Comparison of ENCODE assay signal across 11 mouse cellular contexts in genomic region chr14:29017883-29018282, GRCm38 (mm10). TPM values are rescaled to one million over a fixed set of nuclear protein-coding genes. Genes with fewer than 3 reads are reported as not detected.
DNase-seq lines count a peak whose midpoint lies in the region; ATAC-seq and TF ChIP-seq lines count a peak whose summit lies in the region.
"Had no signal": no experiment of that assay in that cellular context is flagged by ENCODE, and none has a peak within 500 bp of the region (broad histone marks: within the 10 kb centered on the region; RNA-seq: fewer than 3 reads in every experiment).

Gene Lrtm1, plus strand, starts transcription at chr14:29018208.

- H3K9me3 ChIP-seq in embryonic facial prominence, embryonic 11.5 days (replicated peaks; ENCODE audit: control insufficient read depth, low read length) = no peaks in the 10 kb centered on the region
- H3K9me3 ChIP-seq in heart, embryonic 14.5 days (ENCODE audit: control insufficient read depth, low read length) = no peaks in the 10 kb centered on the region
- H3K9me3 ChIP-seq in midbrain, embryonic 13.5 days = no peaks in the 10 kb centered on the region

- ATAC-seq in embryonic facial prominence, embryonic 11.5 days (replicated peaks; ENCODE audit: insufficient number of reproducible peaks, low FRiP score, low TSS enrichment, low read depth) = no peak
- peak; percentile 91 for ATAC-seq in heart, embryonic 14.5 days (ENCODE audit: insufficient number of reproducible peaks, insufficient read depth, low FRiP score, low read depth)
- peak; percentile 53; the same call in 1 of the 2 replicates for ATAC-seq in midbrain, embryonic 13.5 days

- no peaks in the 10 kb centered on the region for H3K36me3 ChIP-seq in embryonic facial prominence, embryonic 11.5 days (replicated peaks; ENCODE audit: control insufficient read depth, insufficient read depth, low read depth, low read length)
- H3K36me3 ChIP-seq in heart, embryonic 14.5 days (ENCODE audit: control insufficient read depth, insufficient read depth, low read length) = no peaks in the 10 kb centered on the region
- H3K36me3 ChIP-seq in midbrain, embryonic 13.5 days = no peaks in the 10 kb centered on the region

- TF ChIP-seq CTCF in cerebellum, adult 2 months (IDR thresholded peaks at IDR 0.05; ENCODE audit: borderline replicate concordance, insufficient read depth, low read depth, low read length) = no peak

- no peaks in the 10 kb centered on the region for H3K27me3 ChIP-seq in embryonic facial prominence, embryonic 11.5 days (ENCODE audit: control insufficient read depth, insufficient read depth, low read length)
- no peaks in the 10 kb centered on the region; the same call in 1 of the 2 replicates for H3K27me3 ChIP-seq in heart, embryonic 14.5 days (ENCODE audit: control insufficient read depth, insufficient read depth, low read length)
- H3K27me3 ChIP-seq in midbrain, embryonic 13.5 days = 0 out of 2 replicates have a peak, but pooled peaks cover 3% of the 10 kb centered on the region
- no peaks in the 10 kb centered on the region for H3K27me3 ChIP-seq in cerebellum, adult 2 months (ENCODE audit: control insufficient read depth, insufficient read depth, low read length)

- WGBS in embryonic facial prominence, embryonic 11.5 days = 6% methylated on average over 5 of the region's 5 CpGs
- WGBS in heart, embryonic 14.5 days = 7% methylated on average over 5 of the region's 5 CpGs
- 3% methylated on average over 5 of the region's 5 CpGs for WGBS in midbrain, embryonic 13.5 days
- WGBS in cerebellum, adult 2 months = 71% methylated on average over 5 of the region's 5 CpGs

- TF ChIP-seq POLR2A in cerebellum, adult 2 months (IDR thresholded peaks at IDR 0.05; ENCODE audit: borderline replicate concordance, insufficient read depth, low read length) = no peak

- H3K9ac ChIP-seq in embryonic facial prominence, embryonic 11.5 days (replicated peaks; ENCODE audit: low read length) = no peak within 1 kb of the TSS
- H3K9ac ChIP-seq in heart, embryonic 14.5 days (ENCODE audit: low read length) = peak within 1 kb of the TSS; percentile 5; the same call in 1 of the 2 replicates
- H3K9ac ChIP-seq in midbrain, embryonic 13.5 days (replicated peaks) = no peak within 1 kb of the TSS

- no peaks in the 10 kb centered on the region for H3K4me1 ChIP-seq in embryonic facial prominence, embryonic 11.5 days (ENCODE audit: control insufficient read depth, insufficient read depth, low read length)
- peaks cover 10 to 16% of the 10 kb centered on the region in 2 experiments for H3K4me1 ChIP-seq in heart, embryonic 14.5 days (ENCODE audit: control insufficient read depth in 2 of 2, insufficient read depth in 2 of 2, low read length in 2 of 2)
- peaks cover 21% of the 10 kb centered on the region for H3K4me1 ChIP-seq in midbrain, embryonic 13.5 days (replicated peaks)
- H3K4me1 ChIP-seq in cerebellum, adult 2 months (ENCODE audit: control insufficient read depth, insufficient read depth, low read length) = peaks cover 10% of the 10 kb centered on the region; the same call in 1 of the 2 replicates

- H3K4me3 ChIP-seq in embryonic facial prominence, embryonic 11.5 days (ENCODE audit: low read depth, low read length) = no peak within 1 kb of the TSS
- peak within 1 kb of the TSS; percentile 1 to 18; a peak in 2 of 4 replicates for H3K4me3 ChIP-seq in heart, embryonic 14.5 days (ENCODE audit: control insufficient read depth in 1 of 2, insufficient read depth in 1 of 2, low read depth in 1 of 2, low read length in 2 of 2)
- H3K4me3 ChIP-seq in midbrain, embryonic 13.5 days (replicated peaks) = no peak within 1 kb of the TSS
- H3K4me3 ChIP-seq in cerebellum, adult 2 months (replicated peaks; ENCODE audit: insufficient read depth, low read depth, low read length) = no peak within 1 kb of the TSS
- H3K4me3 ChIP-seq: erythroblast, embryonic 14.5 days had no signal

- no peak within 1 kb of the TSS for H3K27ac ChIP-seq in embryonic facial prominence, embryonic 11.5 days (replicated peaks; ENCODE audit: low read depth, low read length)
- peak within 1 kb of the TSS; percentile 62 to 73 for H3K27ac ChIP-seq in heart, embryonic 14.5 days (replicated peaks in 1 of 2; ENCODE audit: control insufficient read depth in 1 of 2, insufficient read depth in 1 of 2, low read depth in 2 of 2, low read length in 2 of 2)
- no peak within 1 kb of the TSS for H3K27ac ChIP-seq in midbrain, embryonic 13.5 days
- no peak within 1 kb of the TSS for H3K27ac ChIP-seq in cerebellum, adult 2 months (ENCODE audit: insufficient read depth, low read length)
- H3K27ac ChIP-seq: macrophage had no signal

- peak; percentile 26 for DNase-seq in lung, postnatal 10 days
- no peak for DNase-seq in lung, adult 18-20 months
- DNase-seq in embryonic facial prominence, embryonic 11.5 days (ENCODE audit: low spot score) = peak; percentile 67
- no peak for DNase-seq in right cerebral cortex, adult 2 months (ENCODE audit: low spot score in 2 of 2)
- DNase-seq in spleen, postnatal 10 days (ENCODE audit: low spot score in 2 of 2) = no peak
- no peak for DNase-seq in cerebellum, adult 2 months

- H3K4me2 ChIP-seq in embryonic facial prominence, embryonic 11.5 days (ENCODE audit: low read depth, low read length) = no peak within 1 kb of the TSS
- H3K4me2 ChIP-seq in heart, embryonic 14.5 days (ENCODE audit: low read length) = peak within 1 kb of the TSS; percentile 36
- no peak within 1 kb of the TSS for H3K4me2 ChIP-seq in midbrain, embryonic 13.5 days (replicated peaks)

RNA-seq across cellular contexts. Expression of gene Lrtm1, which starts in this region (rescaled TPM):
- 0.18 and 0.32 TPM in 2 replicates for polyA plus RNA-seq in embryonic facial prominence, embryonic 11.5 days (2014; fragmentation: Nextera tagmentation; extraction: Ambion mirVana)
- 2.1 TPM in 2 replicates for polyA plus RNA-seq in heart, embryonic 14.5 days (2014; fragmentation: Nextera tagmentation; extraction: Ambion mirVana)
- 0.19 and 0.41 TPM in 2 replicates for polyA plus RNA-seq in midbrain, embryonic 13.5 days (2015; fragmentation: Nextera tagmentation; extraction: Ambion mirVana)
- polyA plus RNA-seq in cerebellum, adult 2 months (2012; rRNA removed) = not detected in 2 replicates
- polyA plus RNA-seq: macrophage; stomach, embryonic 14.5 days had no signal

Comparison
In these comparisons a context has a peak if more than half of its experiments do, and no peak if none do; other contexts are left out.
1. Peak in DNase-seq in embryonic facial prominence, embryonic 11.5 days; RNA of the gene not detected or under 1 TPM.
2. Peak in ATAC-seq in midbrain, embryonic 13.5 days; RNA of the gene not detected or under 1 TPM.
3. H3K27ac ChIP-seq: peak in heart, embryonic 14.5 days (2 of 2); none in embryonic facial prominence, embryonic 11.5 days (single experiment), midbrain, embryonic 13.5 days (single experiment) and cerebellum, adult 2 months (single experiment).
4. H3K4me3 ChIP-seq: peak in heart, embryonic 14.5 days (2 of 2); none in embryonic facial prominence, embryonic 11.5 days (single experiment), midbrain, embryonic 13.5 days (single experiment) and cerebellum, adult 2 months (single experiment).